Mouse (Mus musculus) embryonic fibroblast, embryonic 13.5 days (primary cell): ENCODE measurements around the gene Prps1. TPM values are rescaled to one million over a fixed set of nuclear protein-coding genes. Genes with fewer than 3 reads are reported as not detected.
A peak's percentile ranks its signal among the peaks of the same experiment; 100 is the strongest.
"Not testable (repeated sequence)": the region's sequence is repeated elsewhere in the genome, so short reads cannot be mapped to it uniquely, and the experiment has no call there.

Experiments
- H3K27ac ChIP-seq: 2 replicates; pipeline ENCODE4 v1.5.1; 2012; ENCODE audit warnings: low read length, control low read depth, inconsistent platforms; ENCODE audit not compliant: insufficient read depth
- H3K4me1 ChIP-seq: 2 replicates; pipeline ENCODE4 v1.6.1; 2011; ENCODE audit warnings: low read length; ENCODE audit not compliant: control insufficient read depth, insufficient read depth
- H3K4me3 ChIP-seq: 2 replicates; pipeline ENCODE4 v1.5.1; 2011; ENCODE audit warnings: mild to moderate bottlenecking, control low read depth, low read length; ENCODE audit not compliant: insufficient read depth
- CTCF ChIP-seq: IDR thresholded peaks from 2 replicates; pipeline ENCODE4 v1.5.1; 2011; ENCODE audit warnings: mild to moderate bottlenecking, control low read depth, low read length, moderate library complexity, borderline replicate concordance; ENCODE audit not compliant: insufficient read depth
- POLR2A ChIP-seq: IDR thresholded peaks from 2 replicates; pipeline ENCODE4 v1.6.1; 2011; ENCODE audit warnings: low read depth, mild to moderate bottlenecking, control low read depth, low read length, moderate library complexity
- polyA plus RNA-seq: library from polyadenylated mRNA; stranded (reverse); fragments of >200 nt; gene quantifications from 2 replicates; pipeline ENCODE4 v1.2.4, GENCODE M21; 2011; ENCODE audit warnings: low read depth; ENCODE audit not compliant: missing spikeins, insufficient read length

Prps1 gene
- polyA plus RNA-seq, 1 experiment, result 34.5 TPM

DNA sequence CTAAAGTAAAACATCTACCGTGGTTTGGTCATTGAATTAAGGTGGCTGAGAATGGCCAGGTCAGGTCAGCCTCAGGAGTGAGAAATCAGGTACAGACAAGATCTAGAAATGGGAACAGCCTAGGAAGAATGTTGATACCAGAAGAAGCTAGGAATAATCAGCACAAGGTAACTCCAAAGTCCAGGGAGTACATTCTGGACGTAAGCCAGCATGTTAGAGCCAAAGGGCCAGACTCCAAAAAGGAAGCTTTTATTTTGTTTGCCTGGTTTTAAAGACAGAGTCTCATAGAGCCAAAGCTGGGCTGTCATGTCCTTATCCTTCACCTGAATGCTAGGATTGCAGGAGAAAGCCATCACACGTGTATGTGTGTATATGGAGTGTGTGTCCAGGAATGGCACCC lies 6.3 kb upstream of the Prps1 start:
- TF ChIP-seq CTCF (no peak), POLR2A (no peak)
- Histone ChIP-seq H3K27ac (no peak overlapping the region), H3K4me1 (no peaks in the 10 kb centered on the region)

GRCm38 (mm10) chrX:140456751-140457491 lies 508 bp downstream of the Prps1 start:
- peak overlapping the region; percentile 63 for H3K4me3 ChIP-seq
- no peaks in the 10 kb centered on the region for H3K4me1 ChIP-seq
- TF ChIP-seq CTCF (no peak), POLR2A (no peak)
- H3K27ac ChIP-seq, result no peak overlapping the region

More for the DNA sequence above, 6.3 kb upstream of the Prps1 start:
- H3K4me3 ChIP-seq, result no peak overlapping the region

GRCm38 (mm10) chrX:140457502-140457901 lies 1.1 kb downstream of the Prps1 start:
- peak overlapping the region; percentile 63 for H3K4me3 ChIP-seq
- no peaks in the 10 kb centered on the region for H3K4me1 ChIP-seq
- TF ChIP-seq CTCF, result no peak
- no peak for TF ChIP-seq POLR2A
- H3K27ac ChIP-seq, result no peak overlapping the region

DNA sequence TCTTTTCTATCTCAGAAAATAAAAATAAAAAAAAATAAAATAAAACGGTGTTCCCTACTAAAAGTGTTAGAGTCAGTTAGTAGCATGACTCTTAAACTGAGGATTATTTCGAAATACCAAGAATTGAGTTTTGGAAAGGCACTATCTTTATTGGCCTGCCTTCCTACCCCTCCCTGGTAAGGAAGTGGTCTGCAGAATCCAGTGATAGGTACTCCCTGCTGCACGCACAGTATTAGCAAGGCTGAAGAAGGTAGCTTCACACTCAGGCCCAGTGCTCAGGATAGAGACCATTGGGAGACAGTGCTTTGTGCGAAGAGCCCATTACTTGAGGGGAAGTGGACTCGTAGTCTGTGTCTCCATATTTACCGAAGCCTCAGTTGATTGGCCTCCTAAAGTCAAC lies 21.8 kb downstream of the Prps1 start:
- no peak overlapping the region for H3K4me3 ChIP-seq
- H3K4me1 ChIP-seq, result no peaks in the 10 kb centered on the region
- no peak overlapping the region for H3K27ac ChIP-seq
- no peak for TF ChIP-seq POLR2A
- TF ChIP-seq CTCF, result no peak

- Histone ChIP-seq H3K4me1 (no peaks in the 10 kb centered on the region), H3K4me3 (no peak overlapping the region), H3K27ac (no peak overlapping the region)
- 0 out of 2 replicates have a peak, but pooled peaks have one; percentile 31 for TF ChIP-seq CTCF
- TF ChIP-seq POLR2A, result no peak
These were observed 22.8 kb downstream of the Prps1 start for GRCm38 (mm10) chrX:140479171-140479570.

GRCm38 (mm10) chrX:140489174-140489573 lies 32.8 kb downstream of the Prps1 start:
- no peak overlapping the region for H3K27ac ChIP-seq
- H3K4me3 ChIP-seq, result no peak overlapping the region
- TF ChIP-seq POLR2A (no peak), CTCF (no peak)
- no peaks in the 10 kb centered on the region for H3K4me1 ChIP-seq

DNA sequence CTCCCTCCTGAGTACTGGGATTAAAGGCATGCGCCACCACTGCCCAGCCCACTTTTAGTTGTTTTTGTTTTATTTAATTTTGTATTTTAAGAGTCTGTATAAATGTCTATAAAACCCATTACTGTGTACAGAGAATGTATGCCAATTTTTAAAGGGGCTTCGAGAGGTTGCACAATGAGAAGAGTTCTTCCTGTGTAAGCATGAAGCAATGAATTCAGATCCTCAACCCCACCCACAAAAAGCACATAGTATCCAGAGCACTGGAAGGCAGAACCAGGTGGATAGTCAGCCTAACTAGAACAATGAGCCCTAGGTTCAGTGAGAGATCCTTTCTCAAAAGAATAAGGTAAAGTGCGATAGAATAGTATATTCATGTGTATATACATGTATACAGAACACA lies 33.8 kb downstream of the Prps1 start:
- TF ChIP-seq CTCF (no peak), POLR2A (no peak)
- Histone ChIP-seq H3K4me1 (no peaks in the 10 kb centered on the region), H3K4me3 (no peak overlapping the region), H3K27ac (no peak overlapping the region)

DNA sequence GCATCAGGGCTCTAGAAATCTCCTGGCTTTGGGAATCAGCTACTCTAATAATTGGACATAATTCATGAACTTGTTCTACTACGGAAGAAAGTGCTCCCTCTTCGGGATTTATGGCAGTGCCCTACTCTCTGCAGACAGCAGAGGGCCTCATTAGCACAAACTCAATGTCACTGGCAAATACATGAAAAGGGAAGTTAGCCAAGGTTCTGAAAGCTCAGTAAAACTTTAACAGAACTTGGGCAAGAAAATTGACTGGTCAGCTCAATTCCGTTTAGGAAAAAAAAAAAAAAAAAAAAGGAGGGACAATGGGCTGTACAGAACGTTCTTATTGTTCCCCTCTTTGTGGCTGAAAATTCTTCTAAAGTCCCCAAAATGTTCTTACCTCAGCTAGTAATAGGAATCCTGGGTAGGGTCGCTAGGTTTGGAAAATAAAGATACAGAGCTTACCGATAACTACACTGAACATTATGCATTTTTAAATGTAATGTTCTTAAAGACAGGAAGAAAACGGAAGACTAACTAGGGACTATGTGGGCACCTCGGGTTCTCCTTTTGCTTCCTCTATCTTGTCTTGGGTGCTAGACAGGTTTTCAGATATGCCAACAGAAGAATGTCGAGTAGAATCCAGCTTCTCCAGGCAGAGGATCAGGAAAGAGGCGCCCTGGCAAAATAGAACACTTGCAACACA lies 35.6 kb downstream of the Prps1 start:
- Histone ChIP-seq H3K4me3 (no peak overlapping the region), H3K27ac (no peak overlapping the region), H3K4me1 (no peaks in the 10 kb centered on the region)
- TF ChIP-seq POLR2A (no peak), CTCF (no peak)

DNA sequence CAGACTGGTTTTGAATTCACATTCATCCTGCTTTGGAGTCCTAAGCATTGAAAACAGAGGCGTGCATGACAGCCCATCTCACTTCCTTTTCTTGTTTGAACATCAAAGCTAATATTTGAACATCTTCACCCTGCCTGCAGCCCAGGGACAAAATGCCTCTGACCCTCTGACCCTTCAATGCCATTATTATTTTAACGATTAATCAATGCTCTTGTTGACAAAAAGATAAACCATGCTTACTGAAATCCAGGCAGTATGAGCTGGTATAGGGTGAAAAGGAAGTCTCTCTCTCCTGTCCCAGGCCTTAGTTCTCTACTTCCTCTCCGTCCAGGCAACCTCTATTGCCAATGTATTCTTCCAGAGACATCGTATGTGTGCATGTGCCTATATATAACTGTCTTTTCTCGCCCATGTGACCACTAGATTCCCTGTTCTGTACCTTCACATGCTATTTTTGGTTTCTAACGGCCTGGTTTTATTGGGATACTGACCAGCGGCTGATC lies 37.2 kb downstream of the Prps1 start:
- no peak overlapping the region for H3K27ac ChIP-seq
- no peak overlapping the region for H3K4me3 ChIP-seq
- H3K4me1 ChIP-seq, result no peaks in the 10 kb centered on the region
- TF ChIP-seq CTCF (no peak), POLR2A (no peak)

- TF ChIP-seq POLR2A (no peak), CTCF (no peak)
- Histone ChIP-seq H3K4me1 (no peaks in the 10 kb centered on the region), H3K4me3 (no peak overlapping the region), H3K27ac (no peak overlapping the region)
These were observed 37.8 kb downstream of the Prps1 start for GRCm38 (mm10) chrX:140494170-140494569.

DNA sequence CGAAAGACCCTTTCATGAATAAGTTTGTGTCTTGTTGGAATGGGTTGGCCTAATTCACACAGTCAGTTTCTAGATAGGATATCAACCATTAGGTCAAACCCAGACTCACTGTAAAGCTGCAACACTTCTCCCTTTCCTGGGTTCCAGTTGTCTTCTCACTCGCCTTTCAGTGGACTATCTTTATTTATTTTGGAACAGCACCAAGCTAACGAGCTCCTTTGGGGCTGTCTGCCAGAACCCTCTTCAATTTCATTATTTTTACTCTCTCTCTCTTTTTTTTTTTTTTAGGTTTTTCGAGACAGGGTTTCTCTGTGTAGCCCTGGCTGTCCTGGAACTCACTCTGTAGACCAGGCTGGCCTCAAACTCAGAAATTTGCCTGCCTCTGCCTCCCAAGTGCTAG lies 42.0 kb downstream of the Prps1 start:
- H3K27ac ChIP-seq, H3K4me3 ChIP-seq, H3K4me1 ChIP-seq: not testable (repeated sequence)
